Mouse (Mus musculus) testis, postnatal 14 days (tissue): ENCODE measurements at regions not wholly inside any gene's neighbourhood (a gene's known extent, or its start where the extent isn't known, plus 50 kb on each side); places are given as distances from the start of the nearest gene placed in this dataset.

Experiments used
- DNase-seq: peaks from one replicate; pipeline ENCODE4 v3.0.0; 2021; ENCODE audit warnings: low spot score

DNA sequence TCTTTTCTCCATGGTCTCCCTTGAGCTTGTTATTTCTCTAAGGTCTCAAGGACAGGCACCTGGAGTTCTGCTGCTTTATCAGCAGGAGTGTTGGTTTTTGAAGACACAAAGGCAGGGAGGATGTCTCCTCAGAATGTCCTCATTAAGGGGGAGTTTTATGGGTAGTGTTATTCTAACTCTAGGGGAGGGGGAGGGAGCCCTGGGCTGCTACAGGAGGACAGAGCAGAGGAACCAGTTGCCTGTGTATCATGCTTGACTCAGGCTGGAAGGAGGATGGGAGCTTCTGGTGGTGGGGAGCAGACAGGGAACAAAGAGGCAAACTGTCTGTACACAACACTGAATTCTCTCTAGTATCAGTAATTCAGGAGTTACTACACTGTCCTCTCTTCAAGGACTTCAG is 171.9 kb upstream of the Cntnap5a start:
- peak; percentile 43 for DNase-seq

DNA sequence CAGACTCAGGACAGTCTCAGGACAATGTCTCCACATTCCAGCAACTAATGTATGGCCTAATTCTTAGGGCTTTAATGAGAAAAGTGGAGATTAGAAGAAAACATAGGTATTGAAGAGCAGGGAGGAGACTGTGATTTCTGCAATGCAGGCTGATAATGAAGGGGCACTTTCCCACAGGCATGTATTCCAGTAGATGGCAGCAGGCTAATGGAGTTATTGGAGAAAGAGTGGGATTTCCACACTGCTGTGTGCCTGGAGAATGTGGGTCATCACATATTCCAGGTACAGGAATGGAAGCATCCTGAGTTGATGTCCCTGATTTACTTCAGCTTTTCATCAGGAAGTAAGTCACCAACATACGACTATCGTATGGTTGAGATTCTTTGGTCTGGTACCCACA is 150.8 kb upstream of the Cntnap5a start:
- DNase-seq: no peak

DNA sequence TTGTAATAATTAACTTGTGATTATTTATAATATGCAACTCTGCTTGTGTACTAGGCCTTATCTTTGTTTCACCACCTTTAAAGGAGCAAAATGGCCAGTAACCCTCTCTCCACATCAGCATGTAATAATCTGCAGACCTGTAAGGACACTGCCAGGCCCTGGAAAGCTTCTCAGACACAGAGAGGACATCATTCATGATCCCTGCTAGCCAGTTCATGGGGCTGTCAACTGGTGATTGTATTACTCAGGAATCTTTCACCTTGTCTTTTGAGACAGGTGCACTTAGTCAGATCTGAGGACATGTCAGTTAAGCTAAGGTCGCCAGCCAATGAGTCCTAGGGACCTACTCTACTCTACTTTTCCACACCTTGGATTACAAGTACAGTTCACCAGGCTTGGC is 138.6 kb upstream of the Cntnap5a start:
- no peak for DNase-seq
